Mouse (Mus musculus) megakaryocyte-erythroid progenitor cell, adult 5-6 weeks (primary cell): ENCODE measurements around the gene Rnf181. TPM values are rescaled to one million over a fixed set of nuclear protein-coding genes. Genes with fewer than 3 reads are reported as not detected.

Experiments
- ATAC-seq: replicated peaks from 2 replicates; pipeline ENCODE4 v1.8.0; 2016; ENCODE audit warnings: mild to moderate bottlenecking, inconsistent platforms; ENCODE audit not compliant: severe bottlenecking, poor library complexity, low FRiP score, low TSS enrichment
- total RNA-seq, 2 experiments: library from RNA; stranded (forward) in 1 of 2; stranded (reverse) in 1 of 2; fragments of 200-1000, 215-1000 nt in 1 of 2; fragments of >200 nt in 1 of 2; fragmentation: Nextera tagmentation in 1 of 2; gene quantifications; 2 replicates each; pipeline ENCODE4 v1.2.3; 2014 to 2017

The Rnf181 gene
- total RNA-seq, 2 experiments from 2014 or later: 34.8 to 91.5 TPM

- no peak for ATAC-seq
Observed at GRCm38 (mm10) chr6:72387816-72388215, 21.1 kb upstream of the Rnf181 start.

- no peak for ATAC-seq
Observed at GRCm38 (mm10) chr6:72386561-72386960, 19.8 kb upstream of the Rnf181 start.

GRCm38 (mm10) chr6:72385258-72385657 is 18.5 kb upstream of the Rnf181 start:
- no peak for ATAC-seq

GRCm38 (mm10) chr6:72383952-72384351 is 17.2 kb upstream of the Rnf181 start:
- ATAC-seq: peak; percentile 83

- no peak for ATAC-seq
Observed at GRCm38 (mm10) chr6:72383142-72383820, 16.5 kb upstream of the Rnf181 start.

GRCm38 (mm10) chr6:72382494-72382893 is 15.7 kb upstream of the Rnf181 start:
- ATAC-seq: no peak

GRCm38 (mm10) chr6:72380131-72380770 is 13.5 kb upstream of the Rnf181 start, which contains the start of gene Vamp5:
Gene Vamp5 (minus strand): TSS chr6:72380468.
- peak; percentile 72 for ATAC-seq

GRCm38 (mm10) chr6:72379377-72380130 is 12.8 kb upstream of the Rnf181 start:
- no peak for ATAC-seq

- no peak for ATAC-seq
Observed at GRCm38 (mm10) chr6:72378510-72379234, 11.9 kb upstream of the Rnf181 start.

- 0 out of 2 replicates have a peak, but pooled peaks have one; percentile 15 for ATAC-seq
Observed at GRCm38 (mm10) chr6:72374820-72375563, 8.2 kb upstream of the Rnf181 start.

GRCm38 (mm10) chr6:72374206-72374605 is 7.5 kb upstream of the Rnf181 start:
- 0 out of 2 replicates have a peak, but pooled peaks have one; percentile 19 for ATAC-seq

- ATAC-seq: no peak
Observed at GRCm38 (mm10) chr6:72373184-72373583, 6.4 kb upstream of the Rnf181 start.

GRCm38 (mm10) chr6:72371571-72371970 is 4.8 kb upstream of the Rnf181 start:
- no peak for ATAC-seq

GRCm38 (mm10) chr6:72371147-72371546 is 4.4 kb upstream of the Rnf181 start:
- ATAC-seq: no peak

- ATAC-seq: no peak
Observed at GRCm38 (mm10) chr6:72370091-72370490, 3.3 kb upstream of the Rnf181 start.

GRCm38 (mm10) chr6:72369557-72369956 is 2.8 kb upstream of the Rnf181 start:
- ATAC-seq: peak; percentile 54

- no peak for ATAC-seq
Observed at GRCm38 (mm10) chr6:72367460-72367974, 761 bp upstream of the Rnf181 start.

GRCm38 (mm10) chr6:72366304-72366703 is 452 bp downstream of the Rnf181 start:
- no peak for ATAC-seq

- ATAC-seq: no peak
Observed at GRCm38 (mm10) chr6:72364985-72365384, 1.8 kb downstream of the Rnf181 start.
